Mouse (Mus musculus) brain, adult 2 months (tissue): ENCODE measurements around the gene Myo19.

ENCODE experiments used
- DNase-seq: peaks from one replicate; pipeline ENCODE4 v3.0.0; 2011; ENCODE audit warnings: low read depth, low spot score

Myo19 gene

GRCm38 (mm10) chr11:84944639-84945435 lies 64.9 kb downstream of the Myo19 start:
- no peak for DNase-seq

GRCm38 (mm10) chr11:84945841-84946240 lies 65.9 kb downstream of the Myo19 start:
- DNase-seq: no peak

- no peak for DNase-seq
Observed at GRCm38 (mm10) chr11:84947206-84947605, 67.3 kb downstream of the Myo19 start.

GRCm38 (mm10) chr11:84948114-84948513 lies 68.2 kb downstream of the Myo19 start:
- DNase-seq: no peak

GRCm38 (mm10) chr11:84948526-84948925 lies 68.6 kb downstream of the Myo19 start:
- no peak for DNase-seq

- no peak for DNase-seq
Observed at GRCm38 (mm10) chr11:84952611-84953010, 72.7 kb downstream of the Myo19 start.

- DNase-seq: no peak
Observed at GRCm38 (mm10) chr11:84956400-84956799, 76.5 kb downstream of the Myo19 start.

GRCm38 (mm10) chr11:84957171-84957570 lies 77.2 kb downstream of the Myo19 start:
- no peak for DNase-seq

- peak; percentile 89 for DNase-seq
Observed at GRCm38 (mm10) chr11:84957591-84958270, 77.8 kb downstream of the Myo19 start, which contains the start of gene Car4. TSS of gene Car4 (plus strand) at chr11:84957786.

GRCm38 (mm10) chr11:84958271-84958630 lies 78.3 kb downstream of the Myo19 start:
- DNase-seq: no peak

- DNase-seq: no peak
Observed at GRCm38 (mm10) chr11:84959181-84959580, 79.2 kb downstream of the Myo19 start.

- peak; percentile 86 for DNase-seq
Observed at GRCm38 (mm10) chr11:84959701-84960181, 79.8 kb downstream of the Myo19 start.

- DNase-seq: no peak
Observed at GRCm38 (mm10) chr11:84960291-84960690, 80.3 kb downstream of the Myo19 start.

- peak; percentile 99 for DNase-seq
Observed at GRCm38 (mm10) chr11:84960780-84961179, 80.8 kb downstream of the Myo19 start.
